Mouse (Mus musculus) liver, postnatal 0 days (tissue): ENCODE measurements around the gene Mkrn2os.

Experiments used
- CTCF ChIP-seq: sonication (generic); IDR thresholded peaks from 2 replicates; pipeline ENCODE4 v1.5.1; 2016; ENCODE audit warnings: antibody characterized with exemption, low read depth
- EP300 ChIP-seq: IDR thresholded peaks from 2 replicates; pipeline ENCODE4 v1.6.1; 2016; ENCODE audit warnings: antibody characterized with exemption, low read depth, mild to moderate bottlenecking

- no peak for TF ChIP-seq CTCF
- no peak for TF ChIP-seq EP300
Measured at GRCm38 (mm10) chr6:115591692-115592359, 550 bp downstream of the Mkrn2os start.
